Mouse (Mus musculus): ENCODE data around the gene Gramd1a. TPM values are rescaled to one million over a fixed set of nuclear protein-coding genes. Genes with fewer than 3 reads are reported as not detected.
A peak's percentile ranks its signal among the peaks of the same experiment; 100 is the strongest.

Gramd1a gene
- polyA plus RNA-seq, 1 experiment from 2014 or later, result 171 TPM

GRCm38 (mm10) chr7:31149271-31149670 is 6.4 kb downstream of the Gramd1a start:
- Histone ChIP-seq H3K9me3 (replicated peaks) (no peaks in the 10 kb centered on the region), H3K9ac (peak overlapping the region; percentile 92), H3K4me2 (peak overlapping the region; percentile 85), H3K27me3 (no peaks in the 10 kb centered on the region), H3K27ac (peak overlapping the region; percentile 96), H3K36me3 (ENCODE audit: poor library complexity, severe bottlenecking) (peaks cover 23% of the 10 kb centered on the region), H3K4me3 (peak overlapping the region; percentile 72), H3K4me1 (peaks cover 36% of the 10 kb centered on the region)
- 33% methylated on average over 9 of the region's 9 CpGs for WGBS
- no peak for ATAC-seq

GRCm38 (mm10) chr7:31148756-31149155 is 6.9 kb downstream of the Gramd1a start:
- peak overlapping the region; percentile 72 for H3K4me3 ChIP-seq
- 3% methylated on average over 9 of the region's 9 CpGs for WGBS
- peaks cover 27% of the 10 kb centered on the region for H3K36me3 ChIP-seq (ENCODE audit: poor library complexity, severe bottlenecking)
- H3K9me3 ChIP-seq (replicated peaks), result no peaks in the 10 kb centered on the region
- no peaks in the 10 kb centered on the region for H3K27me3 ChIP-seq
- peak; percentile 34; the same call in 1 of the 2 replicates for ATAC-seq
- H3K4me1 ChIP-seq, result peaks cover 36% of the 10 kb centered on the region
- peak overlapping the region; percentile 96 for H3K27ac ChIP-seq
- H3K4me2 ChIP-seq, result peak overlapping the region; percentile 85
- peak overlapping the region; percentile 92 for H3K9ac ChIP-seq

- no peaks in the 10 kb centered on the region for H3K9me3 ChIP-seq (replicated peaks)
- peaks cover 34% of the 10 kb centered on the region for H3K36me3 ChIP-seq (ENCODE audit: poor library complexity, severe bottlenecking)
- H3K4me1 ChIP-seq, result peaks cover 36% of the 10 kb centered on the region
- H3K27ac ChIP-seq, result peak overlapping the region; percentile 96
- H3K9ac ChIP-seq, result peak overlapping the region; percentile 92
- H3K4me3 ChIP-seq, result peak overlapping the region; percentile 72
- no peaks in the 10 kb centered on the region for H3K27me3 ChIP-seq
- no peak for ATAC-seq
- peak overlapping the region; percentile 85 for H3K4me2 ChIP-seq
- WGBS, result 57% methylated on average over 3 of the region's 3 CpGs
These were observed 7.6 kb downstream of the Gramd1a start for GRCm38 (mm10) chr7:31148086-31148485.

GRCm38 (mm10) chr7:31145596-31146160 is 10.0 kb downstream of the Gramd1a start:
- ATAC-seq, result no peak
- Histone ChIP-seq H3K4me2 (no peak overlapping the region), H3K9ac (no peak overlapping the region), H3K9me3 (replicated peaks) (no peaks in the 10 kb centered on the region), H3K4me1 (peaks cover 27% of the 10 kb centered on the region), H3K4me3 (no peak overlapping the region), H3K27me3 (no peaks in the 10 kb centered on the region), H3K36me3 (ENCODE audit: poor library complexity, severe bottlenecking) (peaks cover 58% of the 10 kb centered on the region), H3K27ac (no peak overlapping the region)
- 89% methylated on average over 12 of the region's 12 CpGs for WGBS

GRCm38 (mm10) chr7:31144886-31145285 is 10.8 kb downstream of the Gramd1a start:
- H3K4me2 ChIP-seq, result no peak overlapping the region
- ATAC-seq, result no peak
- no peak overlapping the region for H3K9ac ChIP-seq
- H3K4me3 ChIP-seq, result no peak overlapping the region
- H3K27me3 ChIP-seq, result no peaks in the 10 kb centered on the region
- no peaks in the 10 kb centered on the region for H3K9me3 ChIP-seq (replicated peaks)
- H3K36me3 ChIP-seq (ENCODE audit: poor library complexity, severe bottlenecking), result peaks cover 66% of the 10 kb centered on the region
- WGBS, result 98% methylated on average over 16 of the region's 16 CpGs
- H3K4me1 ChIP-seq, result peaks cover 27% of the 10 kb centered on the region
- H3K27ac ChIP-seq, result no peak overlapping the region

GRCm38 (mm10) chr7:31140941-31141340 is 14.8 kb downstream of the Gramd1a start:
- Histone ChIP-seq H3K4me3 (no peak overlapping the region), H3K4me1 (no peaks in the 10 kb centered on the region), H3K27me3 (no peaks in the 10 kb centered on the region), H3K36me3 (ENCODE audit: poor library complexity, severe bottlenecking) (peaks cover 92% of the 10 kb centered on the region), H3K4me2 (no peak overlapping the region), H3K9me3 (replicated peaks) (no peaks in the 10 kb centered on the region), H3K27ac (no peak overlapping the region), H3K9ac (no peak overlapping the region)
- no peak for ATAC-seq
- 97% methylated on average over 10 of the region's 10 CpGs for WGBS

- Histone ChIP-seq H3K36me3 (ENCODE audit: poor library complexity, severe bottlenecking) (peaks cover 94% of the 10 kb centered on the region), H3K9me3 (replicated peaks) (no peaks in the 10 kb centered on the region), H3K9ac (no peak overlapping the region), H3K27me3 (no peaks in the 10 kb centered on the region), H3K27ac (no peak overlapping the region), H3K4me3 (no peak overlapping the region), H3K4me1 (no peaks in the 10 kb centered on the region), H3K4me2 (no peak overlapping the region)
- ATAC-seq, result no peak
- 91% methylated on average over 4 of the region's 4 CpGs for WGBS
These were observed 15.4 kb downstream of the Gramd1a start for GRCm38 (mm10) chr7:31140302-31140701.

GRCm38 (mm10) chr7:31139765-31140164 is 15.9 kb downstream of the Gramd1a start:
- Histone ChIP-seq H3K9ac (no peak overlapping the region), H3K4me1 (no peaks in the 10 kb centered on the region), H3K27ac (no peak overlapping the region), H3K27me3 (no peaks in the 10 kb centered on the region), H3K36me3 (ENCODE audit: poor library complexity, severe bottlenecking) (peaks cover 94% of the 10 kb centered on the region), H3K4me3 (no peak overlapping the region), H3K9me3 (replicated peaks) (no peaks in the 10 kb centered on the region), H3K4me2 (no peak overlapping the region)
- ATAC-seq, result peak; percentile 58
- 71% methylated on average over 5 of the region's 5 CpGs for WGBS

GRCm38 (mm10) chr7:31135717-31136116 is 20.0 kb downstream of the Gramd1a start:
- Histone ChIP-seq H3K4me1 (no peaks in the 10 kb centered on the region), H3K36me3 (ENCODE audit: poor library complexity, severe bottlenecking) (peaks cover 100% of the 10 kb centered on the region), H3K9me3 (replicated peaks) (no peaks in the 10 kb centered on the region), H3K9ac (no peak overlapping the region), H3K4me2 (no peak overlapping the region), H3K27ac (no peak overlapping the region), H3K27me3 (no peaks in the 10 kb centered on the region), H3K4me3 (no peak overlapping the region)
- no peak for ATAC-seq
- 92% methylated on average over 10 of the region's 10 CpGs for WGBS

GRCm38 (mm10) chr7:31131866-31132265 is 23.8 kb downstream of the Gramd1a start:
- Histone ChIP-seq H3K4me1 (peaks cover 7% of the 10 kb centered on the region; the same call in 1 of the 2 replicates), H3K9ac (no peak overlapping the region), H3K4me2 (no peak overlapping the region), H3K36me3 (ENCODE audit: poor library complexity, severe bottlenecking) (peaks cover 90% of the 10 kb centered on the region), H3K4me3 (no peak overlapping the region), H3K9me3 (replicated peaks) (no peaks in the 10 kb centered on the region), H3K27me3 (peaks cover 19% of the 10 kb centered on the region), H3K27ac (no peak overlapping the region)
- WGBS, result 91% methylated on average over 4 of the region's 4 CpGs
- no peak for ATAC-seq

- no peak for ATAC-seq
- Histone ChIP-seq H3K9me3 (replicated peaks) (no peaks in the 10 kb centered on the region), H3K9ac (no peak overlapping the region), H3K27me3 (peaks cover 29% of the 10 kb centered on the region), H3K4me2 (no peak overlapping the region), H3K4me1 (peaks cover 16% of the 10 kb centered on the region), H3K36me3 (ENCODE audit: poor library complexity, severe bottlenecking) (peaks cover 80% of the 10 kb centered on the region), H3K27ac (no peak overlapping the region), H3K4me3 (no peak overlapping the region)
- 46% methylated on average over 4 of the region's 4 CpGs for WGBS
These were observed 24.9 kb downstream of the Gramd1a start for GRCm38 (mm10) chr7:31130841-31131240.

GRCm38 (mm10) chr7:31130197-31130596 is 25.5 kb downstream of the Gramd1a start:
- no peak overlapping the region for H3K4me3 ChIP-seq
- H3K4me1 ChIP-seq, result peaks cover 16% of the 10 kb centered on the region
- 97% methylated on average over 7 of the region's 7 CpGs for WGBS
- H3K9ac ChIP-seq, result no peak overlapping the region
- no peak overlapping the region for H3K27ac ChIP-seq
- no peak overlapping the region for H3K4me2 ChIP-seq
- no peak for ATAC-seq
- H3K27me3 ChIP-seq, result peaks cover 36% of the 10 kb centered on the region
- peaks cover 73% of the 10 kb centered on the region for H3K36me3 ChIP-seq (ENCODE audit: poor library complexity, severe bottlenecking)
- H3K9me3 ChIP-seq (replicated peaks), result no peaks in the 10 kb centered on the region

GRCm38 (mm10) chr7:31128157-31128705 is 27.5 kb downstream of the Gramd1a start:
- no peaks in the 10 kb centered on the region for H3K9me3 ChIP-seq (replicated peaks)
- 68% methylated on average over 9 of the region's 9 CpGs for WGBS
- H3K36me3 ChIP-seq (ENCODE audit: poor library complexity, severe bottlenecking), result peaks cover 54% of the 10 kb centered on the region
- peaks cover 16% of the 10 kb centered on the region for H3K4me1 ChIP-seq
- H3K27me3 ChIP-seq, result peaks cover 45% of the 10 kb centered on the region
- H3K27ac ChIP-seq, result no peak overlapping the region
- peak; percentile 7; the same call in 1 of the 2 replicates for ATAC-seq
- H3K4me3 ChIP-seq, result no peak overlapping the region
- H3K4me2 ChIP-seq, result no peak overlapping the region
- no peak overlapping the region for H3K9ac ChIP-seq

Data from forebrain, embryonic 13.5 days (tissue).